Mouse (Mus musculus): ENCODE data around the gene Sec14l4.

DNA sequence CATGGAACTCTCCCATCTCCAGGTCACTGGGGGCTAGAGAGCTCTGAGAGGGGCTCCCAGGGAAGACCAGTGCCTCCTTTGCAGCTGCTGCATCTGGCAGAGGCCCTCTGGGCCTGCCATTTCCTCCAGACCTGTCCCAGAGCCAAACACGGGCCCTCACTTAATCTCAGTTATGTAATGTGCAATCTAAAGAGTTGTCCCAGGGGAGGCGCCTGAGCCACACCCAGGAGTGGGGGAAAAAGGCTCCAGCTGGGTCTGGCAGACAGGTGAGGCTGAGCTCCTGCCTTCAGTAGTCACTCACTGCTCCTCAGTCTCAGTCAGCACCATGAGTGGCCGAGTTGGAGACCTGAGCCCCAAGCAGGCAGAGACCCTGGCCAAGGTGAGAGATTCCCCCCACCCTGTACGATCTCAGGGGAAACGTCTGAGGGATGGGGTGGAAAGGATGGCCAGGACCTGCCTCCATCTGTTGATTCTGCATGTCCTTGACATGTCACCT lies 33.4 kb downstream of the Sec14l4 start, which contains the start of gene Sec14l3:
- TF ChIP-seq GATA1 (IDR thresholded peaks at IDR 0.05; ENCODE audit: borderline replicate concordance, low read length) (no peak), FLI1 (IDR thresholded peaks at IDR 0.05; ENCODE audit: low read length) (no peak)
